In the genomic region with DNA sequence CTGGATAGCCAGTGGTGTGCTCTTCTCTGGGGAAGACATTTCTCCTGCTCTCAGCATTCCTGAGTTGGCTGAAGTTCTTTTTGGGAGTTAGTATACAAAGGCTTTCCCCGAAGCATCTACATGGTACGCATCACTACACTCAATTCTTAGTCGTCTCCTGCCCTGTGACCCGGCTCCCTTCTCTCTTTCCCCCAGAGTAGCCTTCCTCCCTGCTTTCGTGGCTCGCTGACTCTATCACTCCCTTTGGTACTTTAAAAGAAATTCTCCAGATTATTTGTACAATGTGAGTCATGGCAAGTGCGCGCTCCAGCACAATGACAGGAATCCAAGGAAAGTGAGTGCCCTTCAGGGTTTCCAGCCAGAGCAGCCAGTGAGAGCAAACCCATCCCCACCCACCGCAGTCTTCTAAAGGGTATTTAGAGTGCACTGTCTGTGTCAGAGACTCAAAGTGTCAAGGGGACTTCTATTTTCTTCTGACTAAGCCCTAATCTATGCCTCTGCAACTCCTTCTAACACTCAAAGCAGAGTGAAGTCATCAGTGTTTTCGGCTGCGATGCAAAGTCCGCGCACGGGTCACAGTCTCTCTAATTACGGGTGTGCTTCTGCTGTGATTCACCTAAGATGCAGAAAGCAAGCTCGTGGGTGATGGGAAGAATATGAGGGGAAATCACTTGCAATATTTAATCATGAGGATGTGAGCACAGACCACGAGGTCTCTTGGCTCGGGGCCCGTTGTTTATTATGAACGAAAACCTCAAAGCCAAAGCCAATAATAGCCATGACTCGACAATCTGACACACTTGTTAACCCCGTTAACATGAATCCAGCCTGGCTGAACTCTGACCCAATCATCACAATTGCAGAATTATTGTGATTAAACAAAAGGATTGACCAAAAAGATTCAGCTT, we compare ENCODE assay signal across 8 mouse cellular contexts.
DNase-seq lines count a peak whose midpoint lies in the region; ATAC-seq and TF ChIP-seq lines count a peak whose summit lies in the region.

No protein-coding gene starts in this region.

- H3K27me3 ChIP-seq in forebrain, embryonic 14.5 days (replicated peaks; ENCODE audit: control insufficient read depth, insufficient read depth, low read length): no peaks in the 10 kb centered on the region
- H3K27me3 ChIP-seq in forebrain, embryonic 10.5 days (ENCODE audit: poor library complexity, severe bottlenecking): no peaks in the 10 kb centered on the region
- no peaks in the 10 kb centered on the region for H3K27me3 ChIP-seq in Patski
- no peaks in the 10 kb centered on the region for H3K27me3 ChIP-seq in hindbrain, embryonic 12.5 days
- no peaks in the 10 kb centered on the region for H3K27me3 ChIP-seq in midbrain, embryonic 11.5 days (ENCODE audit: control insufficient read depth, insufficient read depth, low read length)

- H3K9me3 ChIP-seq in forebrain, embryonic 14.5 days (replicated peaks; ENCODE audit: control insufficient read depth, low read length): no peaks in the 10 kb centered on the region
- H3K9me3 ChIP-seq in forebrain, embryonic 10.5 days: no peaks in the 10 kb centered on the region
- no peaks in the 10 kb centered on the region for H3K9me3 ChIP-seq in hindbrain, embryonic 12.5 days (replicated peaks)
- H3K9me3 ChIP-seq in midbrain, embryonic 11.5 days (ENCODE audit: control insufficient read depth, low read length): no peaks in the 10 kb centered on the region

- H3K4me2 ChIP-seq in forebrain, embryonic 14.5 days (ENCODE audit: low read length): no peak overlapping the region
- H3K4me2 ChIP-seq in hindbrain, embryonic 12.5 days (replicated peaks): no peak overlapping the region
- peak overlapping the region; percentile 34 for H3K4me2 ChIP-seq in midbrain, embryonic 11.5 days

- no peaks in the 10 kb centered on the region for H3K4me1 ChIP-seq in forebrain, embryonic 14.5 days (ENCODE audit: control insufficient read depth, insufficient read depth, low read length)
- peaks cover 11% of the 10 kb centered on the region for H3K4me1 ChIP-seq in forebrain, embryonic 10.5 days
- H3K4me1 ChIP-seq in hindbrain, embryonic 12.5 days: peaks cover 20% of the 10 kb centered on the region
- peaks cover 22% of the 10 kb centered on the region for H3K4me1 ChIP-seq in midbrain, embryonic 11.5 days (ENCODE audit: control insufficient read depth, insufficient read depth, low read length)

- no peak overlapping the region for H3K4me3 ChIP-seq in forebrain, embryonic 14.5 days (ENCODE audit: low read depth, low read length)
- no peak overlapping the region for H3K4me3 ChIP-seq in forebrain, embryonic 10.5 days
- H3K4me3 ChIP-seq in hindbrain, embryonic 12.5 days: no peak overlapping the region
- H3K4me3 ChIP-seq in midbrain, embryonic 11.5 days (ENCODE audit: low read depth, low read length): no peak overlapping the region

- H3K27ac ChIP-seq in forebrain, embryonic 14.5 days (ENCODE audit: low read depth, low read length): no peak overlapping the region
- no peak overlapping the region for H3K27ac ChIP-seq in forebrain, embryonic 10.5 days
- no peak overlapping the region for H3K27ac ChIP-seq in hindbrain, embryonic 12.5 days
- 0 out of 2 replicates have a peak overlapping the region, but pooled peaks have one; percentile 16 for H3K27ac ChIP-seq in midbrain, embryonic 11.5 days (ENCODE audit: low read depth, low read length)

- POLR2A ChIA-PET in Patski (lab: Charles Lee): no interaction called here

- no peak for DNase-seq in forebrain, embryonic 14.5 days (ENCODE audit: low spot score)
- DNase-seq in forebrain, embryonic 10.5 days (ENCODE audit: extremely low spot score, low spot score): no peak
- DNase-seq in Patski (ENCODE audit: low read depth, low spot score): peak; percentile 92
- peak; percentile 90 for DNase-seq in midbrain, embryonic 11.5 days (ENCODE audit: low spot score, missing footprints)
- DNase-seq in ovary, postnatal 10 days (ENCODE audit: low spot score): no peak
- no peak for DNase-seq in spleen, postnatal 4 days (ENCODE audit: low spot score in 2 of 2)
- no peak for DNase-seq in layer of hippocampus, adult 18-20 months (ENCODE audit: low spot score in 2 of 2)

- H3K9ac ChIP-seq in forebrain, embryonic 14.5 days (ENCODE audit: low read length): no peak overlapping the region
- H3K9ac ChIP-seq in hindbrain, embryonic 12.5 days: no peak overlapping the region
- H3K9ac ChIP-seq in midbrain, embryonic 11.5 days (ENCODE audit: low read length): no peak overlapping the region

- WGBS in forebrain, embryonic 14.5 days: 72% methylated on average over 22 of the region's 22 CpGs
- WGBS in forebrain, embryonic 10.5 days: 61% methylated on average over 22 of the region's 22 CpGs
- 51% methylated on average over 22 of the region's 22 CpGs for WGBS in hindbrain, embryonic 12.5 days
- 28% methylated on average over 22 of the region's 22 CpGs for WGBS in midbrain, embryonic 11.5 days

- H3K36me3 ChIP-seq in forebrain, embryonic 14.5 days (ENCODE audit: control insufficient read depth, insufficient read depth, low read length): no peaks in the 10 kb centered on the region
- H3K36me3 ChIP-seq in forebrain, embryonic 10.5 days (replicated peaks): peaks cover 11% of the 10 kb centered on the region
- H3K36me3 ChIP-seq in hindbrain, embryonic 12.5 days: peaks cover 7% of the 10 kb centered on the region
- no peaks in the 10 kb centered on the region; the same call in 1 of the 2 replicates for H3K36me3 ChIP-seq in midbrain, embryonic 11.5 days (ENCODE audit: control insufficient read depth, insufficient read depth, low read length)

- peak; percentile 37; the same call in 1 of the 2 replicates for ATAC-seq in forebrain, embryonic 14.5 days
- ATAC-seq in Patski: peak; percentile 94
- ATAC-seq in hindbrain, embryonic 12.5 days (ENCODE audit: low FRiP score): peak; percentile 37; the same call in 1 of the 2 replicates
- ATAC-seq in midbrain, embryonic 11.5 days (ENCODE audit: low FRiP score): peak; percentile 79

- CTCF ChIA-PET in Patski (lab: Charles Lee): interaction anchor here (1.2 kb wide), 1 partner anchor 21 kb away, joined by 3 read pairs; no protein-coding TSS in a partner anchor

- in situ Hi-C loops in Patski (cut with MboI; ENCODE audit: low pct_unique_long_range_greater_than_20kb): no loop called here

- no peak for TF ChIP-seq CTCF in Patski (IDR thresholded peaks at IDR 0.05)

Comparison
In these comparisons a context has a peak if more than half of its experiments do, and no peak if none do; other contexts are left out.
1. ATAC-seq: peak in every context shown above with its lines; median percentile 94 in Patski; 79 in midbrain, embryonic 11.5 days; 37 in forebrain, embryonic 14.5 days; 37 in hindbrain, embryonic 12.5 days.
2. DNase-seq: peak in Patski (single experiment) and midbrain, embryonic 11.5 days (single experiment); none in forebrain, embryonic 14.5 days (single experiment), forebrain, embryonic 10.5 days (single experiment), ovary, postnatal 10 days (single experiment), spleen, postnatal 4 days (0 of 2) and layer of hippocampus, adult 18-20 months (0 of 2).